Mouse (Mus musculus) large intestine, adult 2 months (tissue): Measurements from ENCODE around the gene Mtx3. TPM values are rescaled to one million over a fixed set of nuclear protein-coding genes. Genes with fewer than 3 reads are reported as not detected.

Experiments used
- DNase-seq: peaks from one replicate; pipeline ENCODE4 v3.0.0-alpha.2; 2012; ENCODE audit warnings: low read depth, low spot score
- WGBS: fragments of 180-500 bp; shearing (Covaris S2); methylation state at CpG from one replicate; pipeline ENCODE4 v1.1.7; 2018; 5-methylcytosine and 5-hydroxymethylcytosine counted together
- polyA plus RNA-seq: library from polyadenylated mRNA; depleted of rRNA; stranded (reverse); fragments of >200 nt; gene quantifications from 2 replicates; pipeline ENCODE4 v1.2.3, GENCODE M21; 2012; rRNA removed

Mtx3 gene
- polyA plus RNA-seq, 1 experiment = 2.5 TPM

DNA sequence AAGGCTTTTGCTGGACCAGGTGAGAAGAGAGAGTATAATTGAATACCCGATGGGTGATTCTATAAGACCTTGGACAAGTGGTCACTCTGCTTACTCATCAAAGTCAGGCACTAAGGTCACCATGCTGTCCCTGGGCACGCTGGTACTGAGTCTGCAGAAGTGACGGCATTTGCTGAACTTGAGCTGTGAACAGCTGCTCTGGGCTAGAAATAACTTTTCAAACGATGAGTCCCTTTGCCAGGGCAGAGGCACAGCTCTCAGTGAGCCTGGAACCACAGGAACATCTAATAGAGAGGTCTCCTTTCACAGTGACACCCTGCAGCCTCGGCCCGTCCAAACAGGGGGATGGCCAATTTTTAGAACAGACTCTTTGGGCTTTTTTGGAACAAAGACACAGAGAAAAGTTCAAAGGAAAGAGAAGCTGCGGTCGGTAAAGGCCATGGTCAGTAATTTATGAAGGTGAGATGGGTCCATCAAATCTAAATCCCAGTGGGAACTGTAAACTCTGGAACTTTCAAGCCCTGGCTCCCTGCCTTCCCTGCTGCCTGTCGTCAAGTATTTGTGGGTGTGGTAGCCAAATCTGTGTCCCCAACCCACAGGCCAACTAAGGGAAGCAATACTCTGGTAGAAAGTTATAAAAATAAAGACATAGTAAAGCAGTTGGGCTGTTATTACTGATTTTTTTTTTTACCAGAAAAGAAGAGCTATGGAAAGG lies 37.9 kb downstream of the Mtx3 start:
- WGBS = 73% methylated on average over 9 of the region's 9 CpGs
- no peak for DNase-seq

DNA sequence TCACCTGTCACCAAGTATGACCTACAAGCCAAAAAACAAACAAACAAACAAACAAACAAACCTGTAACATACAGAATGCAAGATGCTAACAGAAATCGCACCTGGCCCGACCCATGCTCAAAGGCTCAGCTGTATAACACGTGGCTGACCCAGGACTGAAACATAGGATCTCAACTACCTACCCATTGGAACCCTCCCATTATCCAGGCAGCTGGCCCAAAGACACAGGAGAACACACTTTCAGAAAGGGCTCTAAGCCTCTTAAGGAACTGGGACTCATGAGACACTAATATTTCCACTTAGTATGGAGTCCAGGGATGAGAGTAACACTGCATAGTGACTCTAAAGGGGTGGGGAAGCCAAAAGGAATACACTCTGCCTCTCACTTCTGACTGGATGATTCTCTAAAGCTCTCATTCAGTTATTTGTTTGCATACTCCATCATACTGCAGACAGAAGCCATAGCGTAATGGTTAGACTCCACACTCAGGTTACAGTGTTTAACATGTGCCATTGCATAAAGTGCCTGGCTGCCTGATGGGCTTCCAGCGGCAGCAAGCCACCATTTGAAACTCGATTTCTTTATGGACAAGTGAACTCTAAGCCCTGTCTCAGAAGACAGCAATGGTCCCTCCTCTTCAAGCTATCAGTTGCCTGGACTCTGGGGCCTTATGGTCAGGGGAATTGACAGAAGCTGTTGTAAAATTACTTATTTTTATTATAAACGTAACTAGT lies 38.6 kb downstream of the Mtx3 start:
- DNase-seq = no peak
- 92% methylated on average over 7 of the region's 7 CpGs for WGBS

GRCm38 (mm10) chr13:92884206-92884605 lies 39.6 kb downstream of the Mtx3 start:
- no peak for DNase-seq
- WGBS = 90% methylated on average over 1 of the region's 1 CpGs

- WGBS = 76% methylated on average over 1 of the region's 1 CpGs
Measured at GRCm38 (mm10) chr13:92884930-92885329, 40.4 kb downstream of the Mtx3 start.

DNA sequence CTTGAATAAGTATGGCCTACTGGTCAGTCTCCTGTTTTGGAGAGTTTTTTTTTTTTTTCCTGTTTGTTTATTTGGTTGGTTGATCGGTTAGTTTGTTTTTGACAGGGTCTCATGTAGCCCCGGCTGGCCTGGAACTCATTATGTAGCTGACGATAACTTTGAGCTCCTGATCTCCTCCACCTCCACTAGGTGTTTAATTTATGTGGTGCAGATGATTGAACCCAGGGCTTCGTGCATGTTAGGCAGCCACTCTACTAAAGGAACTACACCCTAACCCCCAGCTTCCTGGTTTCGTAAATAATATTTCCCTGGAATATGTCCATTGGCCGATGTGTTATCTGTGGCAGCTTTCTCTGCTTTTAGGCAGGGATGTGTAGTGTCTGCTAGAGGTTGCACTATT lies 54.5 kb downstream of the Mtx3 start:
- DNase-seq = no peak
- WGBS = 71% methylated on average over 6 of the region's 6 CpGs

More at GRCm38 (mm10) chr13:92884930-92885329, 40.4 kb downstream of the Mtx3 start:
- DNase-seq = peak; percentile 19

DNA sequence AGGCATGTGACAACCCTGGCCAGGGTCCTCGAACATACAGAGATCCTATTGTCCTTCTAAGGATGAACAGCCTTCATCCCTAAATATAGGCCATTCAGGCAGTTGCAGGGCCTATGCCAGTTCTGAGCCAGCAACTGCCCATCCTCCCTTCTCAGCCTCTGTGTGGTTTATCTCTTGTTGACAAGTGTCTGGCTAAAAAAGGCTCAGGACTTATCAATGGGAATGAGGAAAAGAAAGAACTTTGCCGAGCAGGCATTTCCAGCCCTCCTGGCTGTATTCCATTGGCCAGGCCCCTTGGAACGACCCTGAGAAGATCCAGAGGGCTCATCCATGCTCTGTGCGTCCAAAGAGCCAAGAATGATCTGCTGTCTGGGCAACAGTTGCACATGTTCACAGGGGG lies 58.7 kb downstream of the Mtx3 start:
- WGBS = 55% methylated on average over 4 of the region's 4 CpGs
- DNase-seq = no peak

DNA sequence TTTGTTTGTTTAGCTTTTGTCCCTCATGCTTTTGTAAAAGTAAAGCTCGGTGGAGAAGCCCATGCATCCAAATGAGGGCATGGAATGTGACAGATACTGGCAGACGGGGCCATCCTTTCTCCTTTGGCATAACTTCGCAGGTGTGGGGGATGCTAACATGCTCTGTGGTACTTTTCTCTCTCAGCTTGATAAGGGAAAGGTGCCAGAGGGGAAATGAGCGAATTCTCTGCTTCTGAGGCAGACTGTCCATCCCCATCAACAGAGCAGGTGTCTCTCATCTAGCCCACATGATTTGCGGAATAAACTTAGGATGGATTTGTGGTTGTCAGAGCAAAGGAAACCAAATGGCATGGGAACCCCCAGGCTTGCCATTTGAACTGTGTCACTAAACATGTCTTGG lies 61.4 kb downstream of the Mtx3 start:
- no peak for DNase-seq
- WGBS = 74% methylated on average over 5 of the region's 5 CpGs

GRCm38 (mm10) chr13:92907366-92907765 lies 62.8 kb downstream of the Mtx3 start:
- WGBS = 49% methylated on average over 5 of the region's 5 CpGs

More at GRCm38 (mm10) chr13:92907366-92907765, 62.8 kb downstream of the Mtx3 start:
- DNase-seq = no peak

Other genes starting within 250 kb of the Mtx3 start
- gene Serinc5, start 233.7 kb upstream of the Mtx3 start, polyA plus RNA-seq = 9.2 and 19.8 TPM in 2 replicates
- gene Thbs4, start 49.9 kb upstream of the Mtx3 start, polyA plus RNA-seq = 1.8 and 2.9 TPM in 2 replicates